34 mouse cellular contexts compared by ENCODE assay signal in genomic region chr7:56204877-56205276, GRCm38 (mm10). TPM values are rescaled to one million over a fixed set of nuclear protein-coding genes. Genes with fewer than 3 reads are reported as not detected.
DNase-seq lines count a peak whose midpoint lies in the region; ATAC-seq and TF ChIP-seq lines count a peak whose summit lies in the region.
"Had no signal": no experiment of that assay in that cellular context is flagged by ENCODE, and none has a peak within 500 bp of the region (broad histone marks: within the 10 kb centered on the region; RNA-seq: fewer than 3 reads in every experiment).

No protein-coding gene starts in this region.

- dilution Hi-C loops in CH12.LX (cut with MboI; ENCODE audit: extremely low pct_ligation_motif_present, extremely low pct_unique_long_range_greater_than_20kb, low sequenced_read_pairs) = no loop called here

- H3K27ac ChIP-seq in layer of hippocampus, adult 2 months = peak overlapping the region; percentile 12; the same call in 1 of the 2 replicates
- H3K27ac ChIP-seq in CH12.LX (ENCODE audit: insufficient read depth, low read depth) = no peak overlapping the region
- peak overlapping the region; percentile 52; the same call in 1 of the 2 replicates for H3K27ac ChIP-seq in embryonic facial prominence, embryonic 15.5 days (replicated peaks)
- H3K27ac ChIP-seq in liver, postnatal 0 days (ENCODE audit: low read depth) = no peak overlapping the region
- H3K27ac ChIP-seq: hindbrain, embryonic 10.5 days; hindbrain, embryonic 15.5 days; liver, embryonic 15.5 days; lung, embryonic 15.5 days; midbrain, embryonic 10.5 days; neural tube, embryonic 12.5 days had no signal

- peak; percentile 27 for DNase-seq in embryo, embryonic 10.5 days (ENCODE audit: low spot score)
- no peak for DNase-seq in embryo, embryonic 10 days (ENCODE audit: low spot score)
- DNase-seq in layer of hippocampus, adult 2 months (ENCODE audit: low spot score in 2 of 2) = no peak
- no peak for DNase-seq in layer of hippocampus, adult 18-20 months (ENCODE audit: low spot score in 2 of 2)
- DNase-seq in CH12.LX (ENCODE audit: extremely low read depth) = peak; percentile 6
- no peak for DNase-seq in adipocyte (ENCODE audit: low spot score)
- DNase-seq in liver, postnatal 0 days = no peak
- DNase-seq: adrenal gland, postnatal 14 days; cerebellum, adult 18-20 months; cerebellum, postnatal 10 days; heart, postnatal 14 days; kidney, adult 11 months; kidney, postnatal 25 days; thymus, adult 2 months; thymus, postnatal 36 days had no signal

- no peak for TF ChIP-seq POLR2A in CH12.LX (IDR thresholded peaks at IDR 0.05; ENCODE audit: low read depth, low read length)

- H3K36me3 ChIP-seq in CH12.LX (replicated peaks in 1 of 2; ENCODE audit: control insufficient read depth in 1 of 2, insufficient read depth in 1 of 2, low read length in 1 of 2) = peaks cover 27 to 62% of the 10 kb centered on the region in 2 experiments
- H3K36me3 ChIP-seq in embryonic facial prominence, embryonic 15.5 days = peaks cover 51% of the 10 kb centered on the region
- peaks cover 65% of the 10 kb centered on the region for H3K36me3 ChIP-seq in liver, postnatal 0 days (replicated peaks; ENCODE audit: insufficient read depth, low read length)

- H3K9me3 ChIP-seq in CH12.LX (replicated peaks; ENCODE audit: low read length) = no peaks in the 10 kb centered on the region
- H3K9me3 ChIP-seq in embryonic facial prominence, embryonic 15.5 days (replicated peaks) = no peaks in the 10 kb centered on the region
- H3K9me3 ChIP-seq in liver, postnatal 0 days (ENCODE audit: low read length) = no peaks in the 10 kb centered on the region
- H3K9me3 ChIP-seq: G1E; hindbrain, embryonic 10.5 days; hindbrain, embryonic 15.5 days; liver, embryonic 15.5 days; lung, embryonic 15.5 days; midbrain, embryonic 10.5 days; neural tube, embryonic 12.5 days had no signal

- in situ Hi-C loops in CH12.LX (cut with MboI; ENCODE audit: low pct_ligation_motif_present, low pct_unique_long_range_greater_than_20kb, low sequenced_read_pairs) = loop anchor here (5.0 kb wide), 1 partner anchor 48 kb away; no protein-coding TSS in a partner anchor

- no peak overlapping the region for H3K4me2 ChIP-seq in CH12.LX (ENCODE audit: insufficient read depth, low read depth, poor library complexity, severe bottlenecking)
- no peak overlapping the region for H3K4me2 ChIP-seq in embryonic facial prominence, embryonic 15.5 days (replicated peaks)
- no peak overlapping the region for H3K4me2 ChIP-seq in liver, postnatal 0 days (ENCODE audit: low read depth, low read length)
- H3K4me2 ChIP-seq: hindbrain, embryonic 15.5 days; liver, embryonic 15.5 days; lung, embryonic 15.5 days; neural tube, embryonic 12.5 days had no signal

- WGBS in embryonic facial prominence, embryonic 15.5 days = 28% methylated on average over 3 of the region's 3 CpGs
- 86% methylated on average over 3 of the region's 3 CpGs for WGBS in liver, postnatal 0 days (ENCODE audit: insufficient replicate concordance)

- TF ChIP-seq RAD21 in CH12.LX (IDR thresholded peaks at IDR 0.05; ENCODE audit: low read depth, low read length) = no peak

- no peak for ATAC-seq in embryonic facial prominence, embryonic 15.5 days (ENCODE audit: insufficient number of reproducible peaks, low FRiP score, low TSS enrichment, low read depth)
- no peak for ATAC-seq in liver, postnatal 0 days
- ATAC-seq: forebrain, embryonic 16.5 days; inflammation-experienced regulatory T-cells, adult 6 months; Patski had no signal

- no peak for TF ChIP-seq CTCF in layer of hippocampus, adult 2 months (conservative IDR thresholded peaks at IDR 0.05)
- no peak for TF ChIP-seq CTCF in CH12.LX (conservative IDR thresholded peaks at IDR 0.05 in 1 of 2, IDR thresholded peaks at IDR 0.05 in 1 of 2; ENCODE audit: low read depth in 2 of 2, low read length in 2 of 2)
- no peak for TF ChIP-seq CTCF in liver, postnatal 0 days (IDR thresholded peaks at IDR 0.05; ENCODE audit: low read depth)

- H3K4me3 ChIP-seq in layer of hippocampus, adult 2 months = no peak overlapping the region
- H3K4me3 ChIP-seq in CH12.LX (replicated peaks in 1 of 3; ENCODE audit: low read depth in 2 of 3, low read length in 2 of 3, poor library complexity in 1 of 3) = no peak overlapping the region
- no peak overlapping the region for H3K4me3 ChIP-seq in embryonic facial prominence, embryonic 15.5 days (replicated peaks)
- H3K4me3 ChIP-seq in liver, postnatal 0 days (ENCODE audit: low read depth, low read length) = no peak overlapping the region
- H3K4me3 ChIP-seq: hindbrain, embryonic 10.5 days; hindbrain, embryonic 15.5 days; liver, embryonic 15.5 days; lung, embryonic 15.5 days; midbrain, embryonic 10.5 days; myocyte; neural tube, embryonic 12.5 days had no signal

- no peaks in the 10 kb centered on the region for H3K27me3 ChIP-seq in CH12.LX (replicated peaks)
- H3K27me3 ChIP-seq in embryonic facial prominence, embryonic 15.5 days = no peaks in the 10 kb centered on the region
- H3K27me3 ChIP-seq in liver, postnatal 0 days (ENCODE audit: insufficient read depth, low read length) = no peaks in the 10 kb centered on the region
- H3K27me3 ChIP-seq: hindbrain, embryonic 15.5 days; liver, embryonic 15.5 days; lung, embryonic 15.5 days; neural tube, embryonic 12.5 days; Patski had no signal

- peaks cover 18 to 50% of the 10 kb centered on the region in 2 experiments for H3K4me1 ChIP-seq in CH12.LX (ENCODE audit: control insufficient read depth in 1 of 2, insufficient read depth in 2 of 2)
- no peaks in the 10 kb centered on the region for H3K4me1 ChIP-seq in embryonic facial prominence, embryonic 15.5 days
- H3K4me1 ChIP-seq in liver, postnatal 0 days (ENCODE audit: insufficient read depth) = no peaks in the 10 kb centered on the region
- H3K4me1 ChIP-seq: hindbrain, embryonic 15.5 days; liver, embryonic 15.5 days; lung, embryonic 15.5 days; neural tube, embryonic 12.5 days had no signal

- TF ChIP-seq EP300 in CH12.LX (IDR thresholded peaks at IDR 0.05; ENCODE audit: low read length) = no peak
- no peak for TF ChIP-seq EP300 in liver, postnatal 0 days (IDR thresholded peaks at IDR 0.05; ENCODE audit: low read depth)

- no peak overlapping the region for H3K9ac ChIP-seq in CH12.LX (ENCODE audit: insufficient read depth, low read depth)
- no peak overlapping the region for H3K9ac ChIP-seq in embryonic facial prominence, embryonic 15.5 days
- H3K9ac ChIP-seq in liver, postnatal 0 days (replicated peaks) = no peak overlapping the region
- H3K9ac ChIP-seq: hindbrain, embryonic 15.5 days; liver, embryonic 15.5 days; lung, embryonic 15.5 days; neural tube, embryonic 12.5 days had no signal

- no peaks in the 10 kb centered on the region for H3K79me2 ChIP-seq in CH12.LX (replicated peaks; ENCODE audit: control insufficient read depth, extremely low read depth, insufficient read depth, poor library complexity, severe bottlenecking)

TF ChIP-seq in CH12.LX, 34 proteins besides CTCF, POLR2A, EP300 and RAD21:
- TF ChIP-seq ZKSCAN1 (IDR thresholded peaks at IDR 0.05; ENCODE audit: borderline replicate concordance, low read depth, low read length) = no peak
- no peak for TF ChIP-seq PAX5 (IDR thresholded peaks at IDR 0.05; ENCODE audit: low read length)

RNA-seq across cellular contexts. Expression of gene Oca2, which starts 34.7 kb away (rescaled TPM):
- under 1 TPM; 0.39 to 0.64 TPM for total RNA-seq in layer of hippocampus, adult 2 months (2021)
- under 1 TPM; 0.22 to 0.33 TPM for total RNA-seq in layer of hippocampus, adult 18-20 months (2021)
- total RNA-seq in CH12.LX (2012; rRNA removed) = 0.17 and 0.38 TPM in 2 replicates
- not detected in 2 replicates for total RNA-seq in CH12.LX (2014; rRNA removed)
- polyA plus RNA-seq in CH12.LX (2012; ENCODE audit: insufficient read length, low read depth) = not detected in 2 replicates
- polyA plus RNA-seq in embryonic facial prominence, embryonic 15.5 days (2015; fragmentation: Nextera tagmentation; extraction: Ambion mirVana) = 0.12 and 0.39 TPM in 2 replicates
- polyA plus RNA-seq in liver, postnatal 0 days (2015; fragmentation: Nextera tagmentation; extraction: Ambion mirVana) = not detected in 2 replicates
- total RNA-seq: common myeloid progenitor, adult 5-6 weeks; G1E; gastrocnemius, adult 8-10 months; heart, adult 8-10 months; heart, postnatal 14 days; liver, adult 2 months had no signal
- polyA plus RNA-seq: C2C12; G1E; heart, embryonic 14.5 days; inflammation-experienced regulatory T-cells, adult 6 months; kidney, embryonic 14.5 days; liver, adult 2 months; liver, embryonic 15.5 days; myocyte; Patski; thymus, adult 2 months had no signal

Comparison
In these comparisons a context has a peak if more than half of its experiments do, and no peak if none do; other contexts are left out.
1. DNase-seq: peak in embryo, embryonic 10.5 days (single experiment) and CH12.LX (single experiment); none in embryo, embryonic 10 days (single experiment), layer of hippocampus, adult 2 months (0 of 2), layer of hippocampus, adult 18-20 months (0 of 2), adipocyte (single experiment) and liver, postnatal 0 days (single experiment).
2. H3K27ac ChIP-seq: peak in layer of hippocampus, adult 2 months (single experiment) and embryonic facial prominence, embryonic 15.5 days (single experiment); none in CH12.LX (single experiment) and liver, postnatal 0 days (single experiment).